Mouse (Mus musculus) limb, embryonic 15.5 days (tissue): ENCODE results near the gene Mfap3l. TPM values are rescaled to one million over a fixed set of nuclear protein-coding genes. Genes with fewer than 3 reads are reported as not detected.
"Not testable (repeated sequence)": the region's sequence is repeated elsewhere in the genome, so short reads cannot be mapped to it uniquely, and the experiment has no call there.

ENCODE experiments used
- ATAC-seq: fragments of 200-750 bp; cut with Nextera tagmentation; 2 replicates; pipeline ENCODE4 v1.8.0; 2017; ENCODE audit warnings: low read depth, moderate TSS enrichment; ENCODE audit not compliant: insufficient number of reproducible peaks, low FRiP score, low TSS enrichment
- H3K27ac ChIP-seq: fragments of 300-500 bp; sonication (generic); 2 replicates; pipeline ENCODE4 v1.5.1; 2015; ENCODE audit warnings: moderate library complexity, mild to moderate bottlenecking, inconsistent platforms
- H3K27me3 ChIP-seq: fragments of 300-500 bp; sonication (generic); 2 replicates; pipeline ENCODE4 v1.6.1; 2015; ENCODE audit warnings: inconsistent platforms
- H3K36me3 ChIP-seq: fragments of 300-500 bp; sonication (generic); 2 replicates; pipeline ENCODE4 v1.6.1; 2015; ENCODE audit warnings: inconsistent platforms
- H3K4me1 ChIP-seq: fragments of 300-500 bp; sonication (generic); 2 replicates; pipeline ENCODE4 v1.6.1; 2015; ENCODE audit warnings: inconsistent platforms
- H3K4me2 ChIP-seq: fragments of 300-500 bp; sonication (generic); 2 replicates; pipeline ENCODE4 v1.6.1; 2015; ENCODE audit warnings: mild to moderate bottlenecking, inconsistent platforms
- H3K4me3 ChIP-seq: fragments of 300-500 bp; sonication (generic); 2 replicates; pipeline ENCODE4 v1.5.1; 2015; ENCODE audit warnings: mild to moderate bottlenecking, inconsistent platforms
- H3K9ac ChIP-seq: fragments of 300-500 bp; sonication (generic); 2 replicates; pipeline ENCODE4 v1.6.1; 2015; ENCODE audit warnings: inconsistent platforms
- H3K9me3 ChIP-seq: fragments of 300-500 bp; sonication (generic); 2 replicates; pipeline ENCODE4 v1.6.1; 2016; ENCODE audit warnings: inconsistent platforms
- WGBS: fragments of 180-500 bp; shearing (Covaris S2); methylation state at CpG from one replicate; pipeline ENCODE4 v1.1.7; 2015; 5-methylcytosine and 5-hydroxymethylcytosine counted together
- polyA plus RNA-seq: library from polyadenylated mRNA; unstranded; fragments of >200 nt; fragmentation: Nextera tagmentation; extraction: Ambion mirVana; gene quantifications from 2 replicates; pipeline ENCODE4 v1.2.1, GENCODE M21; 2015

Gene Mfap3l
- polyA plus RNA-seq = 2.9 and 3.1 TPM in 2 replicates

- Histone ChIP-seq H3K4me1 (peaks cover 9% of the 10 kb centered on the region), H3K9ac (peak within 1 kb of the TSS; percentile 57), H3K27ac (peak within 1 kb of the TSS; percentile 72), H3K9me3 (no peaks in the 10 kb centered on the region), H3K27me3 (peaks cover 12% of the 10 kb centered on the region; the same call in 1 of the 2 replicates), H3K4me2 (peak within 1 kb of the TSS; percentile 98), H3K36me3 (no peaks in the 10 kb centered on the region), H3K4me3 (peak within 1 kb of the TSS; percentile 67)
- WGBS = under 1% methylated on average over 59 of the region's 60 CpGs
- peak; percentile 97 for ATAC-seq
Measured at GRCm38 (mm10) chr8:60632250-60632932, at the start of gene Mfap3l. Gene Mfap3l (plus strand): TSS chr8:60632827.

- 33% methylated on average over 2 of the region's 2 CpGs for WGBS
- ATAC-seq = no peak
Measured at GRCm38 (mm10) chr8:60583369-60583768, 49.3 kb upstream of the Mfap3l start.

GRCm38 (mm10) chr8:60591352-60592105, 41.1 kb upstream of the Mfap3l start:
- H3K27me3 ChIP-seq = not testable (repeated sequence)

More at GRCm38 (mm10) chr8:60583369-60583768, 49.3 kb upstream of the Mfap3l start:
- Histone ChIP-seq H3K27ac (peak overlapping the region; percentile 61; the same call in 1 of the 2 replicates), H3K9me3 (no peaks in the 10 kb centered on the region), H3K4me2 (no peak overlapping the region), H3K4me1 (no peaks in the 10 kb centered on the region), H3K9ac (no peak overlapping the region), H3K36me3 (no peaks in the 10 kb centered on the region), H3K4me3 (no peak overlapping the region), H3K27me3 (no peaks in the 10 kb centered on the region)

GRCm38 (mm10) chr8:60594761-60595160, 37.9 kb upstream of the Mfap3l start:
- H3K27me3 ChIP-seq = no peaks in the 10 kb centered on the region
- WGBS = 58% methylated on average over 3 of the region's 3 CpGs
- no peaks in the 10 kb centered on the region for H3K9me3 ChIP-seq
- H3K4me1 ChIP-seq = no peaks in the 10 kb centered on the region
- H3K4me3 ChIP-seq = no peak overlapping the region
- ATAC-seq = no peak
- no peak overlapping the region for H3K9ac ChIP-seq
- no peak overlapping the region for H3K4me2 ChIP-seq
- no peaks in the 10 kb centered on the region for H3K36me3 ChIP-seq
- no peak overlapping the region for H3K27ac ChIP-seq

More at GRCm38 (mm10) chr8:60591352-60592105, 41.1 kb upstream of the Mfap3l start:
- H3K36me3 ChIP-seq, H3K4me3 ChIP-seq, H3K27ac ChIP-seq, H3K4me1 ChIP-seq, ATAC-seq, H3K4me2 ChIP-seq, H3K9me3 ChIP-seq, H3K9ac ChIP-seq: not testable (repeated sequence)
- WGBS = 86% methylated on average over 29 of the region's 29 CpGs

- no peaks in the 10 kb centered on the region for H3K9me3 ChIP-seq
- ATAC-seq = no peak
Measured at GRCm38 (mm10) chr8:60611580-60612111, 21.0 kb upstream of the Mfap3l start.

GRCm38 (mm10) chr8:60616928-60617327, 15.7 kb upstream of the Mfap3l start:
- no peak overlapping the region for H3K27ac ChIP-seq
- no peaks in the 10 kb centered on the region for H3K36me3 ChIP-seq
- WGBS = 32% methylated on average over 2 of the region's 2 CpGs
- no peak for ATAC-seq
- no peak overlapping the region for H3K4me2 ChIP-seq
- H3K27me3 ChIP-seq = no peaks in the 10 kb centered on the region
- no peaks in the 10 kb centered on the region for H3K9me3 ChIP-seq
- no peak overlapping the region for H3K4me3 ChIP-seq
- no peak overlapping the region for H3K9ac ChIP-seq
- no peaks in the 10 kb centered on the region for H3K4me1 ChIP-seq

More at GRCm38 (mm10) chr8:60611580-60612111, 21.0 kb upstream of the Mfap3l start:
- H3K27ac ChIP-seq = no peak overlapping the region
- H3K36me3 ChIP-seq = no peaks in the 10 kb centered on the region
- H3K4me1 ChIP-seq = no peaks in the 10 kb centered on the region
- no peak overlapping the region for H3K4me2 ChIP-seq
- H3K9ac ChIP-seq = no peak overlapping the region
- no peaks in the 10 kb centered on the region for H3K27me3 ChIP-seq
- H3K4me3 ChIP-seq = no peak overlapping the region

- Histone ChIP-seq H3K9me3 (no peaks in the 10 kb centered on the region), H3K27me3 (no peaks in the 10 kb centered on the region), H3K9ac (no peak overlapping the region), H3K4me1 (no peaks in the 10 kb centered on the region), H3K4me3 (no peak overlapping the region), H3K27ac (no peak overlapping the region), H3K4me2 (no peak overlapping the region), H3K36me3 (no peaks in the 10 kb centered on the region)
- 72% methylated on average over 4 of the region's 4 CpGs for WGBS
- no peak for ATAC-seq
Measured at GRCm38 (mm10) chr8:60621561-60621960, 11.1 kb upstream of the Mfap3l start.

GRCm38 (mm10) chr8:60622056-60622455, 10.6 kb upstream of the Mfap3l start:
- H3K9ac ChIP-seq = no peak overlapping the region
- no peak for ATAC-seq
- H3K36me3 ChIP-seq = no peaks in the 10 kb centered on the region
- WGBS = 89% methylated on average over 12 of the region's 12 CpGs
- no peaks in the 10 kb centered on the region for H3K27me3 ChIP-seq
- H3K4me2 ChIP-seq = no peak overlapping the region
- H3K27ac ChIP-seq = no peak overlapping the region
- no peaks in the 10 kb centered on the region for H3K4me1 ChIP-seq
- no peak overlapping the region for H3K4me3 ChIP-seq
- no peaks in the 10 kb centered on the region for H3K9me3 ChIP-seq

- Histone ChIP-seq H3K4me2 (no peak overlapping the region), H3K9ac (no peak overlapping the region), H3K4me1 (no peaks in the 10 kb centered on the region), H3K9me3 (no peaks in the 10 kb centered on the region), H3K36me3 (no peaks in the 10 kb centered on the region), H3K27me3 (no peaks in the 10 kb centered on the region), H3K4me3 (no peak overlapping the region), H3K27ac (no peak overlapping the region)
- 72% methylated on average over 1 of the region's 1 CpGs for WGBS
- ATAC-seq = no peak
Measured at GRCm38 (mm10) chr8:60623438-60623837, 9.2 kb upstream of the Mfap3l start.

- no peak overlapping the region for H3K9ac ChIP-seq
- H3K4me3 ChIP-seq = no peak overlapping the region
- H3K9me3 ChIP-seq = no peaks in the 10 kb centered on the region
- H3K27me3 ChIP-seq = peaks cover 6% of the 10 kb centered on the region; the same call in 1 of the 2 replicates
- H3K27ac ChIP-seq = no peak overlapping the region
- 81% methylated on average over 7 of the region's 7 CpGs for WGBS
- H3K4me2 ChIP-seq = no peak overlapping the region
- H3K4me1 ChIP-seq = no peaks in the 10 kb centered on the region
- no peak for ATAC-seq
- no peaks in the 10 kb centered on the region for H3K36me3 ChIP-seq
Measured at GRCm38 (mm10) chr8:60624722-60625121, 7.9 kb upstream of the Mfap3l start.

GRCm38 (mm10) chr8:60627937-60628336, 4.7 kb upstream of the Mfap3l start:
- no peak overlapping the region for H3K4me3 ChIP-seq
- no peaks in the 10 kb centered on the region for H3K9me3 ChIP-seq
- H3K9ac ChIP-seq = no peak overlapping the region
- H3K4me1 ChIP-seq = peaks cover 5% of the 10 kb centered on the region
- peaks cover 12% of the 10 kb centered on the region; the same call in 1 of the 2 replicates for H3K27me3 ChIP-seq
- no peak for ATAC-seq
- H3K36me3 ChIP-seq = no peaks in the 10 kb centered on the region
- WGBS = 65% methylated on average over 3 of the region's 3 CpGs
- no peak overlapping the region for H3K27ac ChIP-seq
- H3K4me2 ChIP-seq = no peak overlapping the region

GRCm38 (mm10) chr8:60629059-60629458, 3.6 kb upstream of the Mfap3l start:
- Histone ChIP-seq H3K27ac (no peak overlapping the region), H3K27me3 (peaks cover 12% of the 10 kb centered on the region; the same call in 1 of the 2 replicates), H3K36me3 (no peaks in the 10 kb centered on the region), H3K4me1 (peaks cover 9% of the 10 kb centered on the region), H3K4me2 (no peak overlapping the region), H3K9me3 (no peaks in the 10 kb centered on the region), H3K4me3 (no peak overlapping the region), H3K9ac (no peak overlapping the region)
- WGBS = 63% methylated on average over 4 of the region's 4 CpGs
- no peak for ATAC-seq
